Mouse (Mus musculus): ENCODE measurements around the gene Ubxn6. TPM values are rescaled to one million over a fixed set of nuclear protein-coding genes. Genes with fewer than 3 reads are reported as not detected.

The Ubxn6 gene
- polyA plus RNA-seq (2016; fragmentation: Nextera tagmentation; extraction: Ambion mirVana): 30.2 and 32.4 TPM in 2 replicates

- H3K36me3 ChIP-seq (replicated peaks): peaks cover 33% of the 10 kb centered on the region
- peak; percentile 97 for DNase-seq (ENCODE audit: extremely low spot score, low spot score)
- under 1% methylated on average over 35 of the region's 35 CpGs for WGBS
These were observed at the start of gene Ubxn6 for GRCm38 (mm10) chr17:56074827-56075208. Ubxn6 (minus strand) TSS chr17:56075028.

DNA sequence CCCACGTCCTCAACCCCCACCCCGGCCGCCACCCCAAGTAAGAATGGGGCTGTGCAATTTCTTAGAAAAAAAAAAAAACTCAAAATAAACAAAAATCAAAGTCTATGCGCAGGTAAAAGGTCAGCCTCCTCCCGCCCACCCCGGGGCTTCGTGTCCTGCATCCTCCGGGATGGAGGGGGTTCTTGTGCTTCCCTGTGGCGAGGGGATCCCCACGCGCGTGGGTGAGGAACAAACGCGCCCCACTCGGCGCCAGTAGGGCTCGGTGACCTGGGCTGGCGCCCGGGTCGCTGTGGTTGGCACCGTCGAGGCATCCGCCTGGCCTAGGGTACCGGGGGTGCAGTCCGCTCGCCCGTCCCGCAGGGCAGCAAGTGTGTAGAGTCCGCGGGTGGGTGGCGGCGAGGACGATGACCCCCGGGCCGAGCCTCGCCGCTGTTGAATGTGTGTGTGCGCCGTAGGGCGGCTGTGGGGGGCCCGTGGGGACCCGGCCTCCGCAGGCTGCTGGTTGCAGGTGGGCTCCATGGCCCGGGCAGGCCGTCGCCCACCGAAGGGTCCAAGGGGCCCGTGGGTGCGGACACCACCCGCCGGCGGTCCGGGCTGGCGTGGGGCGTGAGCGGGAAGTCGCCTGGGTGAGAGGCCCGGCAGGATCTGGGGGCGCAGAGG is 49.0 kb upstream of the Ubxn6 start:
- H3K4me3 ChIP-seq: peak overlapping the region; percentile 53
- peaks cover 24% of the 10 kb centered on the region for H3K4me1 ChIP-seq
- H3K36me3 ChIP-seq (replicated peaks): 0 out of 2 replicates have a peak, but pooled peaks cover 4% of the 10 kb centered on the region
- peaks cover 74% of the 10 kb centered on the region for H3K27me3 ChIP-seq (ENCODE audit: poor library complexity, severe bottlenecking)
- H3K27ac ChIP-seq: peak overlapping the region; percentile 77
- H3K9me3 ChIP-seq: peaks cover 17% of the 10 kb centered on the region
- no peak for DNase-seq (ENCODE audit: extremely low spot score, low spot score)
- 42% methylated on average over 59 of the region's 59 CpGs for WGBS

More at GRCm38 (mm10) chr17:56074827-56075208, at the start of gene Ubxn6:
- Histone ChIP-seq H3K4me3 (peak within 1 kb of the TSS; percentile 69), H3K27me3 (ENCODE audit: poor library complexity, severe bottlenecking) (no peaks in the 10 kb centered on the region), H3K27ac (peak within 1 kb of the TSS; percentile 89), H3K4me1 (peaks cover 32% of the 10 kb centered on the region), H3K9me3 (no peaks in the 10 kb centered on the region)

- Histone ChIP-seq H3K4me1 (peaks cover 24% of the 10 kb centered on the region), H3K27ac (no peak overlapping the region), H3K27me3 (ENCODE audit: poor library complexity, severe bottlenecking) (peaks cover 80% of the 10 kb centered on the region), H3K9me3 (peaks cover 17% of the 10 kb centered on the region), H3K4me3 (no peak overlapping the region), H3K36me3 (replicated peaks) (0 out of 2 replicates have a peak, but pooled peaks cover 4% of the 10 kb centered on the region)
- no peak for DNase-seq (ENCODE audit: extremely low spot score, low spot score)
- WGBS: 89% methylated on average over 12 of the region's 12 CpGs
These were observed 48.3 kb upstream of the Ubxn6 start for GRCm38 (mm10) chr17:56123161-56123560.

DNA sequence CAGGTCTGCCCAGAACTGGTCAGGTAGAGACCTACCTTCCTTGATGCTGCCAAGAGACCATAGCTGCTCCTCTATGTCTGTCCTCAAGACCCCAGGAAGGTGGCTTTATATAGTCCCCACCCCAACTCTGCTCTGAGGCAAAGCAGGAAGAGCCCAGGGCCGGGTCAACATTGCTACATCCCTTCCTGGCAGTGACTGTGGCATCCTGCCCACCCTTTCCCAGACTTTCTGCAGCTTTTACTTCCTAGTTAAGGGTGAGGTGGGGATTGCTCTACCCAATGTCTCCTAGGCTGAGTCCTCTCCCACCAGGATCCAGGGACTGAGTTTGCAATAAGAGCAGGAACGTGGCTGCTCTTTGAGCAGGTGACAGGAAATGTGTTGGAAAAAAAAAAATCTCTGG is 47.0 kb upstream of the Ubxn6 start, which contains the start of gene Lrg1:
Gene Lrg1 (minus strand): TSS at position 176 of the 400 bp plus-strand sequence.
- Histone ChIP-seq H3K27ac (no peak within 1 kb of the TSS), H3K4me3 (no peak within 1 kb of the TSS), H3K4me1 (peaks cover 31% of the 10 kb centered on the region), H3K9me3 (peaks cover 17% of the 10 kb centered on the region), H3K36me3 (replicated peaks) (0 out of 2 replicates have a peak, but pooled peaks cover 4% of the 10 kb centered on the region), H3K27me3 (ENCODE audit: poor library complexity, severe bottlenecking) (peaks cover 93% of the 10 kb centered on the region)
- DNase-seq (ENCODE audit: extremely low spot score, low spot score): no peak
- 72% methylated on average over 2 of the region's 2 CpGs for WGBS

- WGBS: 8% methylated on average over 66 of the region's 66 CpGs
- Histone ChIP-seq H3K4me3 (peak overlapping the region; percentile 22), H3K36me3 (replicated peaks) (0 out of 2 replicates have a peak, but pooled peaks cover 4% of the 10 kb centered on the region)
These were observed 45.4 kb upstream of the Ubxn6 start for GRCm38 (mm10) chr17:56119981-56120880.

DNA sequence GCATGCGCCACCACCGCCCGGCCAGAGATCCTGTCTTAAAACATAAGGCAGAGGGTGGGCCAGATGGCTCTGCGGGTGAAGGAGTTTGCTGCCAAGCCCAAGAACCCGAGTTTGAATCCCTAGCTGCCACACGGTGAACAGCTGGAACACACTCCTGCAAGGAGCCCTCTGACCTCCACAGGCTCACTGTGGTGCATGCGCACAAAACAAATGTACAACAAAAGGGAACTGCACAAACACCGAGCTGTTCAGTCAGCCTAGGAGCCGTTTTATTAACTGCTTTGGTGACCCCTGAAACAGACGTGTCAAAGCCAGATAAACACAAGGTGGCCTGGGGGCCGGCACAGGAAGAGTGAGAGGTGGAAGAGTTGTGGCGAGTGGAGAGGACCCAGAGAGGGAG is 44.6 kb upstream of the Ubxn6 start:
- peaks cover 17% of the 10 kb centered on the region for H3K9me3 ChIP-seq
- no peak overlapping the region for H3K27ac ChIP-seq
- peaks cover 87% of the 10 kb centered on the region for H3K27me3 ChIP-seq (ENCODE audit: poor library complexity, severe bottlenecking)
- peaks cover 27% of the 10 kb centered on the region for H3K4me1 ChIP-seq
- H3K36me3 ChIP-seq (replicated peaks): 0 out of 2 replicates have a peak, but pooled peaks cover 4% of the 10 kb centered on the region
- 54% methylated on average over 12 of the region's 12 CpGs for WGBS
- DNase-seq (ENCODE audit: extremely low spot score, low spot score): no peak
- H3K4me3 ChIP-seq: no peak overlapping the region; the same call in 1 of the 2 replicates

More at GRCm38 (mm10) chr17:56119981-56120880, 45.4 kb upstream of the Ubxn6 start:
- peaks cover 95% of the 10 kb centered on the region for H3K27me3 ChIP-seq (ENCODE audit: poor library complexity, severe bottlenecking)
- no peak for DNase-seq (ENCODE audit: extremely low spot score, low spot score)
- H3K4me1 ChIP-seq: peaks cover 31% of the 10 kb centered on the region
- H3K9me3 ChIP-seq: peaks cover 17% of the 10 kb centered on the region
- no peak overlapping the region for H3K27ac ChIP-seq

- DNase-seq (ENCODE audit: extremely low spot score, low spot score): peak; percentile 57
- Histone ChIP-seq H3K4me3 (peak within 1 kb of the TSS; percentile 49), H3K9me3 (peaks cover 5% of the 10 kb centered on the region), H3K4me1 (peaks cover 25% of the 10 kb centered on the region), H3K27ac (0 out of 2 replicates have a peak within 1 kb of the TSS, but pooled peaks have one; percentile 27), H3K27me3 (ENCODE audit: poor library complexity, severe bottlenecking) (peaks cover 65% of the 10 kb centered on the region), H3K36me3 (replicated peaks) (0 out of 2 replicates have a peak, but pooled peaks cover under 1% of the 10 kb centered on the region)
- WGBS: under 1% methylated on average over 27 of the region's 27 CpGs
These were observed 42.5 kb upstream of the Ubxn6 start, which contains the start of gene Plin5 for GRCm38 (mm10) chr17:56117251-56117710. Plin5 (minus strand) TSS chr17:56117596.

GRCm38 (mm10) chr17:56116193-56116592 is 41.4 kb upstream of the Ubxn6 start:
- no peak for DNase-seq (ENCODE audit: extremely low spot score, low spot score)
- Histone ChIP-seq H3K4me1 (peaks cover 25% of the 10 kb centered on the region), H3K4me3 (no peak overlapping the region), H3K9me3 (no peaks in the 10 kb centered on the region), H3K27me3 (ENCODE audit: poor library complexity, severe bottlenecking) (peaks cover 54% of the 10 kb centered on the region), H3K27ac (no peak overlapping the region), H3K36me3 (replicated peaks) (0 out of 2 replicates have a peak, but pooled peaks cover 3% of the 10 kb centered on the region)
- 77% methylated on average over 10 of the region's 10 CpGs for WGBS

GRCm38 (mm10) chr17:56112743-56113142 is 37.9 kb upstream of the Ubxn6 start:
- Histone ChIP-seq H3K9me3 (no peaks in the 10 kb centered on the region), H3K27me3 (ENCODE audit: poor library complexity, severe bottlenecking) (peaks cover 20% of the 10 kb centered on the region), H3K4me3 (no peak overlapping the region), H3K36me3 (replicated peaks) (peaks cover 5% of the 10 kb centered on the region; the same call in 1 of the 2 replicates), H3K4me1 (peaks cover 13% of the 10 kb centered on the region), H3K27ac (no peak overlapping the region)
- 76% methylated on average over 3 of the region's 3 CpGs for WGBS
- no peak for DNase-seq (ENCODE audit: extremely low spot score, low spot score)

GRCm38 (mm10) chr17:56111864-56112263 is 37.0 kb upstream of the Ubxn6 start:
- WGBS: 38% methylated on average over 5 of the region's 5 CpGs

DNA sequence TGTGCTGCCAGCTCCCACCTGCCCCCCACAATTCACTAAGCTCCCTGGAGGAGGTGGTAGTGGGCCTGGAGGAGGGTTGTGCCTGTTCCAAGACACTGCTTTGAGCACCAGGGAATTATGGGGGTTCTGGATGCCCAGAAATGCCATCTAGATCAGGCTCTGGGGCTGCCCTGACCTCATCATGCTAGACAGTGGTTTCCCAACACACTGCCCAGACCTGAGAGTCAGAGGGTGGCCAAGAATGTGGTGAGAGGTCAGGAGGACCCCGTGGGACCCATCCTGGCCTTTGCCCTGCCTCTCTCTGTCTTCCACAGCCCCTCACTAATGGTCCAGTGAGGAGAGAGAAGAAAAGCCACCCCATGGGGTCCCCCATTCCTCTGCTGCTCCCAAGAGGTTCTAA is 36.2 kb upstream of the Ubxn6 start:
- no peak for DNase-seq (ENCODE audit: extremely low spot score, low spot score)
- Histone ChIP-seq H3K36me3 (replicated peaks) (peaks cover 5% of the 10 kb centered on the region; the same call in 1 of the 2 replicates), H3K4me3 (no peak overlapping the region), H3K4me1 (peaks cover 6% of the 10 kb centered on the region), H3K27ac (no peak overlapping the region), H3K9me3 (no peaks in the 10 kb centered on the region), H3K27me3 (ENCODE audit: poor library complexity, severe bottlenecking) (peaks cover 4% of the 10 kb centered on the region)
- 63% methylated on average over 1 of the region's 1 CpGs for WGBS

More at GRCm38 (mm10) chr17:56111864-56112263, 37.0 kb upstream of the Ubxn6 start:
- Histone ChIP-seq H3K27me3 (ENCODE audit: poor library complexity, severe bottlenecking) (peaks cover 12% of the 10 kb centered on the region), H3K36me3 (replicated peaks) (peaks cover 5% of the 10 kb centered on the region; the same call in 1 of the 2 replicates), H3K27ac (no peak overlapping the region), H3K4me1 (peaks cover 6% of the 10 kb centered on the region), H3K9me3 (no peaks in the 10 kb centered on the region), H3K4me3 (no peak overlapping the region)
- peak; percentile 66 for DNase-seq (ENCODE audit: extremely low spot score, low spot score)

- Histone ChIP-seq H3K27me3 (ENCODE audit: poor library complexity, severe bottlenecking) (no peaks in the 10 kb centered on the region; the same call in 1 of the 2 replicates), H3K9me3 (no peaks in the 10 kb centered on the region), H3K4me3 (no peak overlapping the region), H3K36me3 (replicated peaks) (peaks cover 5% of the 10 kb centered on the region; the same call in 1 of the 2 replicates), H3K27ac (no peak overlapping the region), H3K4me1 (peaks cover 6% of the 10 kb centered on the region)
- WGBS: 78% methylated on average over 4 of the region's 4 CpGs
- DNase-seq (ENCODE audit: extremely low spot score, low spot score): no peak
These were observed 35.7 kb upstream of the Ubxn6 start for GRCm38 (mm10) chr17:56110571-56110970.
